Mouse (Mus musculus) G1E-ER4 (cell line): ENCODE data around the gene Olfr19. TPM values are rescaled to one million over a fixed set of nuclear protein-coding genes. Genes with fewer than 3 reads are reported as not detected.

ENCODE experiments used
- GATA1 ChIP-seq: IDR thresholded peaks from one replicate; pipeline ENCODE4 v1.8.0; 2012; ENCODE audit warnings: low read length, inconsistent platforms
- polyA plus RNA-seq: library from polyadenylated mRNA; stranded (reverse); fragments of >175 nt; gene quantifications from 2 replicates; pipeline ENCODE4 v1.2.3, GENCODE M21; 2012

The Olfr19 gene
- polyA plus RNA-seq = not detected in 2 replicates

- no peak for TF ChIP-seq GATA1
Measured at GRCm38 (mm10) chr16:16676305-16676704, at the start of gene Olfr19. Gene Olfr19 (minus strand): TSS chr16:16676405.

GRCm38 (mm10) chr16:16684975-16685374, 8.8 kb upstream of the Olfr19 start:
- TF ChIP-seq GATA1 = no peak

- TF ChIP-seq GATA1 = no peak
Measured at GRCm38 (mm10) chr16:16684053-16684452, 7.8 kb upstream of the Olfr19 start.

GRCm38 (mm10) chr16:16664994-16665393, 11.2 kb downstream of the Olfr19 start:
- TF ChIP-seq GATA1 = no peak

- no peak for TF ChIP-seq GATA1
Measured at GRCm38 (mm10) chr16:16645148-16645547, 31.1 kb downstream of the Olfr19 start.

GRCm38 (mm10) chr16:16633730-16634129, 42.5 kb downstream of the Olfr19 start:
- no peak for TF ChIP-seq GATA1

Other genes starting within 250 kb of the Olfr19 start
- gene Fgd4, start 75.9 kb downstream of the Olfr19 start, polyA plus RNA-seq = not detected in 2 replicates
- not detected in 2 replicates for gene Spag6l, start 153.1 kb upstream of the Olfr19 start, polyA plus RNA-seq
- gene Igll1, start 187.6 kb upstream of the Olfr19 start, polyA plus RNA-seq = not detected in 2 replicates
- 29.8 and 39.2 TPM in 2 replicates for gene Top3b, start 194.3 kb upstream of the Olfr19 start, polyA plus RNA-seq
- 0.93 TPM in 1 of 2 replicates, not detected in the other for gene Vpreb1, start 194.4 kb upstream of the Olfr19 start, polyA plus RNA-seq
- 6.0 and 8.9 TPM in 2 replicates for gene Ppm1f, start 220.1 kb upstream of the Olfr19 start, polyA plus RNA-seq